Mouse (Mus musculus) mature B cell (primary cell): ENCODE results near the gene Zfp59.
"Not testable (repeated sequence)": the region's sequence is repeated elsewhere in the genome, so short reads cannot be mapped to it uniquely, and the experiment has no call there.

Experiments used
- in situ Hi-C: fragments of 300-500 bp; cut with MboI; formaldehyde crosslinking; loops from 2 replicates; pipeline ENCODE4 v1.14.3; 2019

The Zfp59 gene

GRCm38 (mm10) chr7:27838323-27839249 lies at the start of gene Zfp59:
TSS of gene Zfp59 (plus strand) at chr7:27838607.
- in situ Hi-C loops, result loop anchor here (10.0 kb wide), 1 partner anchor 86 kb away; the partner anchor contains the start of gene Zfp974

GRCm38 (mm10) chr7:27789306-27789705 lies 49.1 kb upstream of the Zfp59 start:
- in situ Hi-C loops, result no loop called here

GRCm38 (mm10) chr7:27793865-27794264 lies 44.5 kb upstream of the Zfp59 start:
- in situ Hi-C loops, result not testable (repeated sequence)

GRCm38 (mm10) chr7:27794566-27794965 lies 43.8 kb upstream of the Zfp59 start:
- in situ Hi-C loops, result no loop called here

- in situ Hi-C loops, result no loop called here
These were observed 40.2 kb upstream of the Zfp59 start for GRCm38 (mm10) chr7:27797906-27798811.

GRCm38 (mm10) chr7:27801137-27801536 lies 37.3 kb upstream of the Zfp59 start:
- in situ Hi-C loops, result no loop called here

GRCm38 (mm10) chr7:27802986-27803385 lies 35.4 kb upstream of the Zfp59 start:
- in situ Hi-C loops, result no loop called here

GRCm38 (mm10) chr7:27804297-27805030 lies 33.9 kb upstream of the Zfp59 start:
- in situ Hi-C loops, result no loop called here

- in situ Hi-C loops, result not testable (repeated sequence)
These were observed 31.5 kb upstream of the Zfp59 start, which contains the start of gene Zfp626 for GRCm38 (mm10) chr7:27806896-27807295. TSS of gene Zfp626 (plus strand) at chr7:27807196.

GRCm38 (mm10) chr7:27807305-27807704 lies 31.1 kb upstream of the Zfp59 start:
- in situ Hi-C loops, result not testable (repeated sequence)

- in situ Hi-C loops, result no loop called here
These were observed 19.8 kb upstream of the Zfp59 start for GRCm38 (mm10) chr7:27818526-27819110.

- in situ Hi-C loops, result no loop called here
These were observed 15.8 kb upstream of the Zfp59 start for GRCm38 (mm10) chr7:27822611-27823010.

- in situ Hi-C loops, result loop anchor here (10.0 kb wide), 1 partner anchor 91 kb away; the partner anchor contains the start of gene Zfp974
These were observed 4.3 kb upstream of the Zfp59 start for GRCm38 (mm10) chr7:27834131-27834530.

GRCm38 (mm10) chr7:27837896-27838295 lies 511 bp upstream of the Zfp59 start:
- in situ Hi-C loops, result loop anchor here (10.0 kb wide), 1 partner anchor 87 kb away; the partner anchor contains the start of gene Zfp974

GRCm38 (mm10) chr7:27839596-27839995 lies 1.2 kb downstream of the Zfp59 start:
- in situ Hi-C loops, result loop anchor here (10.0 kb wide), 1 partner anchor 85 kb away; the partner anchor contains the start of gene Zfp974

GRCm38 (mm10) chr7:27840104-27840503 lies 1.7 kb downstream of the Zfp59 start:
- in situ Hi-C loops, result no loop called here

- in situ Hi-C loops, result no loop called here
These were observed 18.8 kb downstream of the Zfp59 start, which contains the start of gene Zfp607a for GRCm38 (mm10) chr7:27857227-27857626. TSS of gene Zfp607a (plus strand) at chr7:27857527.

GRCm38 (mm10) chr7:27859301-27860251 lies 21.2 kb downstream of the Zfp59 start:
- in situ Hi-C loops, result no loop called here

GRCm38 (mm10) chr7:27860396-27861235 lies 22.2 kb downstream of the Zfp59 start:
- in situ Hi-C loops, result no loop called here
